Mouse (Mus musculus) T-helper 1 cell (primary cell): Measurements from ENCODE around the gene Smap1.
"Not testable (repeated sequence)": the region's sequence is repeated elsewhere in the genome, so short reads cannot be mapped to it uniquely, and the experiment has no call there.

ENCODE experiments used
- in situ Hi-C: fragments of 300-600 bp; cut with MboI, MseI; formaldehyde crosslinking; loops from one replicate; pipeline ENCODE4 v1.15.1; 2025; ENCODE audit warnings: high pct_unique_total_duplicates

Smap1 gene

GRCm38 (mm10) chr1:23921711-23922529 lies at the start of gene Smap1:
TSS of gene Smap1 (minus strand) at chr1:23922317.
- in situ Hi-C loops = loop anchor here (5.0 to 10.0 kb wide), 2 partner anchors 85 to 847 kb away; partner anchors contain the start of gene Sdhaf4

GRCm38 (mm10) chr1:23971159-23971558 lies 49.0 kb upstream of the Smap1 start:
- in situ Hi-C loops = not testable (repeated sequence)

GRCm38 (mm10) chr1:23968027-23968725 lies 46.1 kb upstream of the Smap1 start:
- in situ Hi-C loops = no loop called here

- in situ Hi-C loops = no loop called here
These were observed 44.1 kb upstream of the Smap1 start for GRCm38 (mm10) chr1:23966226-23966625.

GRCm38 (mm10) chr1:23959415-23959732 lies 37.3 kb upstream of the Smap1 start:
- in situ Hi-C loops = no loop called here

- in situ Hi-C loops = no loop called here
These were observed 36.7 kb upstream of the Smap1 start for GRCm38 (mm10) chr1:23958668-23959414.

GRCm38 (mm10) chr1:23958101-23958500 lies 36.0 kb upstream of the Smap1 start:
- in situ Hi-C loops = no loop called here

- in situ Hi-C loops = no loop called here
These were observed 33.4 kb upstream of the Smap1 start for GRCm38 (mm10) chr1:23955539-23955938.

GRCm38 (mm10) chr1:23953921-23954320 lies 31.8 kb upstream of the Smap1 start:
- in situ Hi-C loops = no loop called here

- in situ Hi-C loops = no loop called here
These were observed 26.9 kb upstream of the Smap1 start for GRCm38 (mm10) chr1:23948778-23949699.

GRCm38 (mm10) chr1:23948290-23948689 lies 26.2 kb upstream of the Smap1 start:
- in situ Hi-C loops = no loop called here

GRCm38 (mm10) chr1:23944076-23944475 lies 22.0 kb upstream of the Smap1 start:
- in situ Hi-C loops = no loop called here

GRCm38 (mm10) chr1:23943146-23943940 lies 21.2 kb upstream of the Smap1 start:
- in situ Hi-C loops = no loop called here

- in situ Hi-C loops = no loop called here
These were observed 13.3 kb upstream of the Smap1 start for GRCm38 (mm10) chr1:23935408-23935762.

- in situ Hi-C loops = no loop called here
These were observed 12.7 kb upstream of the Smap1 start for GRCm38 (mm10) chr1:23934669-23935407.

- in situ Hi-C loops = loop anchor here (10.0 kb wide), 1 partner anchor 855 kb away; no protein-coding TSS in a partner anchor
These were observed 7.3 kb upstream of the Smap1 start for GRCm38 (mm10) chr1:23929410-23929809.

- in situ Hi-C loops = loop anchor here (10.0 kb wide), 1 partner anchor 854 kb away; no protein-coding TSS in a partner anchor
These were observed 6.3 kb upstream of the Smap1 start for GRCm38 (mm10) chr1:23928371-23928770.

- in situ Hi-C loops = loop anchor here (5.0 to 10.0 kb wide), 2 partner anchors 83 to 849 kb away; partner anchors contain the start of gene Sdhaf4
These were observed 1.9 kb upstream of the Smap1 start for GRCm38 (mm10) chr1:23923779-23924708.
